8 mouse cellular contexts compared by ENCODE assay signal in the genomic region with DNA sequence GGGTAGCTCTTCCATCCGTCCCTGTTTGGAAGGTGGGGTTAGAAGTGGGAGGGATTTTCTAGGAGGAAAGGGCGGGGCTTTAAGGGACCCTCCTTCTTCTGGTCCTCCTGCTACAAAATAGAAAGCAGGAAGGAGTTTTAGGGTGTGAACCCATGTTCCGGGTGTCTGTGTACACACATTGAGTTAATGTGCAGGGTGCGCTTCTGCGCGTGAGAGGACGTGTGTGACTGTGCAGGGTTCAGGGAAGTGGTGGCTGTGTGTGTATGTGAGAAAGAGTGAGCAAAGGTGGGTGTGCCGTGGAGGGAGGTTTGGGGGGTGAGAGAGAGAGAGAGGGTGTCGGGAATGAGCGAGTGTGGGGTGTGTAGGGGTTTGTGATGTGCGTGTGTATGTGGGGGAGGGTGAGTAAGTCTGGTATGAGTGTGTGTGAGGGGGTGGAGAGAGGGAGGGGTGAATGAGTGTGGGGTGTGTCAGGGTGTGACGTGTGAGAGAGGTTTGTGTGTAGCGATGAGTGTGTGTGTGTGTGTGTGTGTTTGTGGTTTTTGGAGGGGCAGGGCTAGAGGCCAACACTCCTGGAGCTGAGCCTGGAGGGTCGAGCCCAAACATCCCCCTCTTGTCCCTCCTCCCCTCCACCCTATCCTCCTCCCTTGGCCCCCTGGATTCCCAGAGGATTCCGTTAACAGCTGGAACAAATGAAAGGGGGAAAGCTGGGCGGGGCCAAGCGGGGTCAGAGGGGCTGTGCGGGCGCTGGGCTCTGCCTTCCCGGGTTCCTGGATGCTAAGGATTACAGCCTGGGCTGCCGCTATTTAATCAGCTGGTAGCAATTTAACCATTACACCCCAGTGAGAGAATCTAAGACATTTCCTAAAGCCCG.
DNase-seq lines count a peak whose midpoint lies in the region; ATAC-seq and TF ChIP-seq lines count a peak whose summit lies in the region.

No protein-coding gene starts in this region.

- peak overlapping the region; percentile 24 for H3K4me3 ChIP-seq in forebrain, embryonic 12.5 days (replicated peaks)
- H3K4me3 ChIP-seq in limb, embryonic 12.5 days (replicated peaks), result peak overlapping the region; percentile 31
- peak overlapping the region; percentile 24 for H3K4me3 ChIP-seq in midbrain, embryonic 12.5 days
- H3K4me3 ChIP-seq in stomach, postnatal 0 days (ENCODE audit: low read depth, low read length), result peak overlapping the region; percentile 22
- H3K4me3 ChIP-seq in cerebellum, adult 2 months (replicated peaks; ENCODE audit: insufficient read depth, low read depth, low read length), result no peak overlapping the region

- H3K27me3 ChIP-seq in forebrain, embryonic 12.5 days, result peaks cover 16% of the 10 kb centered on the region
- no peaks in the 10 kb centered on the region for H3K27me3 ChIP-seq in limb, embryonic 12.5 days
- H3K27me3 ChIP-seq in midbrain, embryonic 12.5 days, result peaks cover 65% of the 10 kb centered on the region
- H3K27me3 ChIP-seq in stomach, postnatal 0 days (ENCODE audit: control insufficient read depth, insufficient read depth, low read length), result no peaks in the 10 kb centered on the region
- no peaks in the 10 kb centered on the region; the same call in 1 of the 2 replicates for H3K27me3 ChIP-seq in cerebellum, adult 2 months (ENCODE audit: control insufficient read depth, insufficient read depth, low read length)

- WGBS in forebrain, embryonic 12.5 days, result 7% methylated on average over 22 of the region's 22 CpGs
- 2% methylated on average over 22 of the region's 22 CpGs for WGBS in limb, embryonic 12.5 days
- WGBS in midbrain, embryonic 12.5 days, result 4% methylated on average over 21 of the region's 22 CpGs
- 7% methylated on average over 21 of the region's 22 CpGs for WGBS in stomach, postnatal 0 days
- WGBS in cerebellum, adult 2 months, result 19% methylated on average over 22 of the region's 22 CpGs

- no peaks in the 10 kb centered on the region for H3K9me3 ChIP-seq in forebrain, embryonic 12.5 days
- H3K9me3 ChIP-seq in limb, embryonic 12.5 days, result no peaks in the 10 kb centered on the region
- H3K9me3 ChIP-seq in midbrain, embryonic 12.5 days, result no peaks in the 10 kb centered on the region
- H3K9me3 ChIP-seq in stomach, postnatal 0 days (ENCODE audit: control insufficient read depth, low read length), result no peaks in the 10 kb centered on the region

- peaks cover 29% of the 10 kb centered on the region for H3K4me1 ChIP-seq in forebrain, embryonic 12.5 days
- H3K4me1 ChIP-seq in limb, embryonic 12.5 days (replicated peaks), result peaks cover 51% of the 10 kb centered on the region
- peaks cover 20% of the 10 kb centered on the region for H3K4me1 ChIP-seq in midbrain, embryonic 12.5 days
- H3K4me1 ChIP-seq in stomach, postnatal 0 days (replicated peaks; ENCODE audit: control insufficient read depth, insufficient read depth), result peaks cover 4% of the 10 kb centered on the region; the same call in 1 of the 2 replicates
- no peaks in the 10 kb centered on the region for H3K4me1 ChIP-seq in cerebellum, adult 2 months (ENCODE audit: control insufficient read depth, insufficient read depth, low read length)

- peak; percentile 35 to 54 for DNase-seq in adrenal gland, adult (ENCODE audit: inconsistent age in 2 of 2, low spot score in 1 of 2)
- DNase-seq in adrenal gland, postnatal 4 days (ENCODE audit: low spot score in 2 of 2), result no peak
- DNase-seq in heart, postnatal 4 days, result peak; percentile 78
- peak; percentile 71 for DNase-seq in stomach, postnatal 0 days (ENCODE audit: low spot score)
- no peak for DNase-seq in cerebellum, adult 2 months

- no peak for TF ChIP-seq CTCF in stomach, postnatal 0 days (IDR thresholded peaks at IDR 0.05; ENCODE audit: low read depth)
- TF ChIP-seq CTCF in cerebellum, adult 2 months (IDR thresholded peaks at IDR 0.05; ENCODE audit: borderline replicate concordance, insufficient read depth, low read depth, low read length), result no peak

- peak overlapping the region; percentile 59 for H3K27ac ChIP-seq in forebrain, embryonic 12.5 days
- H3K27ac ChIP-seq in limb, embryonic 12.5 days, result peak overlapping the region; percentile 93
- no peak overlapping the region for H3K27ac ChIP-seq in midbrain, embryonic 12.5 days (replicated peaks)
- peak overlapping the region; percentile 83 for H3K27ac ChIP-seq in stomach, postnatal 0 days (replicated peaks)
- H3K27ac ChIP-seq in cerebellum, adult 2 months (ENCODE audit: insufficient read depth, low read length), result no peak overlapping the region

- H3K4me2 ChIP-seq in forebrain, embryonic 12.5 days, result peak overlapping the region; percentile 53
- H3K4me2 ChIP-seq in limb, embryonic 12.5 days, result peak overlapping the region; percentile 60
- peak overlapping the region; percentile 49 for H3K4me2 ChIP-seq in midbrain, embryonic 12.5 days (replicated peaks)
- peak overlapping the region; percentile 55 for H3K4me2 ChIP-seq in stomach, postnatal 0 days (replicated peaks; ENCODE audit: low read depth)

- peak overlapping the region; percentile 38 for H3K9ac ChIP-seq in forebrain, embryonic 12.5 days
- peak overlapping the region; percentile 46; the same call in 1 of the 2 replicates for H3K9ac ChIP-seq in limb, embryonic 12.5 days (replicated peaks)
- peak overlapping the region; percentile 34 for H3K9ac ChIP-seq in midbrain, embryonic 12.5 days (replicated peaks)
- peak overlapping the region; percentile 35 for H3K9ac ChIP-seq in stomach, postnatal 0 days (ENCODE audit: low read length)

- H3K36me3 ChIP-seq in forebrain, embryonic 12.5 days (replicated peaks), result no peaks in the 10 kb centered on the region
- no peaks in the 10 kb centered on the region for H3K36me3 ChIP-seq in limb, embryonic 12.5 days
- no peaks in the 10 kb centered on the region for H3K36me3 ChIP-seq in midbrain, embryonic 12.5 days
- no peaks in the 10 kb centered on the region for H3K36me3 ChIP-seq in stomach, postnatal 0 days (ENCODE audit: control insufficient read depth, insufficient read depth, low read length)

- TF ChIP-seq EP300 in stomach, postnatal 0 days (optimal IDR thresholded peaks at IDR 0.05), result no peak

- no peak for TF ChIP-seq POLR2A in cerebellum, adult 2 months (IDR thresholded peaks at IDR 0.05; ENCODE audit: borderline replicate concordance, insufficient read depth, low read length)

- ATAC-seq in forebrain, embryonic 12.5 days (ENCODE audit: low FRiP score), result peak; percentile 69
- ATAC-seq in limb, embryonic 12.5 days (ENCODE audit: insufficient number of reproducible peaks, insufficient read depth, low FRiP score, low TSS enrichment, low read depth), result peak; percentile 79
- ATAC-seq in midbrain, embryonic 12.5 days (ENCODE audit: low FRiP score, low read depth), result peak; percentile 75
- peak; percentile 83 for ATAC-seq in stomach, postnatal 0 days (ENCODE audit: low FRiP score, low TSS enrichment)

Comparison
In these comparisons a context has a peak if more than half of its experiments do, and no peak if none do; other contexts are left out.
1. DNase-seq: peak in adrenal gland, adult (2 of 2), heart, postnatal 4 days (single experiment) and stomach, postnatal 0 days (single experiment); none in adrenal gland, postnatal 4 days (0 of 2) and cerebellum, adult 2 months (0 of 2).
2. H3K27ac ChIP-seq: peak in forebrain, embryonic 12.5 days (single experiment), limb, embryonic 12.5 days (single experiment) and stomach, postnatal 0 days (single experiment); none in midbrain, embryonic 12.5 days (single experiment) and cerebellum, adult 2 months (single experiment).
3. Peak in every context shown above with its lines, with median percentiles within 50 percentile points of each other: ATAC-seq, H3K4me2 ChIP-seq and H3K9ac ChIP-seq.